Mouse (Mus musculus) adipocyte (in vitro differentiated cells): ENCODE results near the gene Slit1.

Experiments used
- DNase-seq: peaks from one replicate; pipeline ENCODE4 v3.0.0-alpha.2; 2016; ENCODE audit warnings: low spot score

Gene Slit1

DNA sequence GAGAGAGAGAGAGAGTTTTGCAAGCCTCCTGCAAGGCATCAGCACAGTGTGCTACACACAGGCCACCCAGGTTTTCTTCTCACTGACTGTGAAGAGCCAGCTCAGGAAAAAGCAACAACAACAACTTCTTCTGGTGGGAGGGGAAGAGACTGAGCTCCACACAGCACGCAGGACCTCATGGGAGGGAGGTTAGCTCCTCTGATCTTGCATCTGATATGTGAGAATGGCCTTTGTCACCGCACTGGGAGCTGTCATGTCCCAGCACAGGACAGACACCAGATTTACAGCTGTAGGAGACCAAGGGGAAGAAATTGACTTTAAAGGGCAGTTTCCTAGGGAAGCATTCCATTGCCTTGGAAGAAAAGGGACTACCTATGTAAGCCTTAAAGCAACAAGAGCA is 20.1 kb downstream of the Slit1 start:
- DNase-seq, result no peak

DNA sequence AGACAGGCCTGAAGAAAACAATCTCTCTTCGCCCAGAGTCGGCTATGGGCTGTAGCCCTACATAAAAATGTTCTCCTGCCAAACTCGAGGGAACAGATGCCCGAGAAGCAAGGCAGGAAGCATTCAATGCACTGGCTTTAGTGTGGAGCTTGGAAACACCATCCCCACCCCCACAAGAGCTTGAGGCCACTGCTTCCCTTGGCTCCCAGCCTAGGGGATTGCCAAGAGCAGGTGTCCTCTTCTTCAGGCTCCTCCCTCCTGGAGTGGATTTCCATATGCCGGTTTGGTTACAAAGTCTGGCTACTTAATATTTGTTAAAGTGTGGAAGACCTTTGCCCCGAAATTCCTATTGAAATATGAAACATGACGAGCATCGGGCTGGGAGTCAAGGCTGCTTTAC is 24.0 kb downstream of the Slit1 start:
- DNase-seq, result no peak

DNA sequence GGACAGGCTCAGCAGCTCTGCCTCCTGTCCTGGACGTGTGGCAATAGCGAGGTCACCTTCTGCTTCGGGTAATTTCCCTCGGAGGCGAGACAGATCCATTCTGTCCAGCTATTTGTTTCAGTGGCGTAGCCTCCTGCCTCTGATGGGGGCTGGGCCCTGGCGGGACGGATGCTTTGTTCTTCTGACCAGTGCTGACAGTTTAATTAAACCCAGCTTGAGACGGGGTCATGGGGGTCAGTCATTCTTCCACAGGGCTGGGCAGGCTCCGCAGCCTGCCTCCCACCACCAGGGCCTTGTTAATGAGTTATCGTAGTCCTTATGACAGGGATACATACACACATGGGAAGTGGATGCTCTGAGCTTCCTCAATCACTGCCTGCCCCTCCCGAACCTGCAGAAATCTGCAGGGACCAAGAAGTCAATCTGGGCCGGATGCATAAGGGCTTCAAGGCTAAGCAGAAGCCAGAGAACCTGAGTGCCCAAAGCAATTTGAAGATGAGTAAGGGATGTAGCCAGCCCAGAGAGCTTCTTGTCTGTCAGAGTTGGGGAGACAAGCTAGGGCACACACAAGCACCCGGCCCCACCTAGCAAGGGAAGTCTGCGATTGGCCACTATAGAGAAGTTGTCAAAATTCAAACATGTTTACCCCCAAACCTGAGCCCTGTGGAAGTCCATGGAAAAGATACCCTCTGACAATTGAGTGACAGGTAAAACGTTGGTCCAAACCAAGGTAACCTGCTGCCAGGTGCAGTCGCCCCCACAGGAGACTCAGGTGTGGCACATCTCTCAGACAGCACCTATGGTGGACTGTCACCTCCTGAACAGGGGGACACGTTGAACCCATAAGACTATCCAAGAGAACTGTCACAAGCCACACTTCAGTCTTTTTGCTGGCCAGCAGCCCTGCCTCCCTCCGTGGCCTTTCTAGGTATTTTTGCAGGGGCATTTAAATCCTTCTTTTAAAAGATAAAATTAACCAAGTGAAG is 26.9 kb downstream of the Slit1 start:
- DNase-seq, result no peak

DNA sequence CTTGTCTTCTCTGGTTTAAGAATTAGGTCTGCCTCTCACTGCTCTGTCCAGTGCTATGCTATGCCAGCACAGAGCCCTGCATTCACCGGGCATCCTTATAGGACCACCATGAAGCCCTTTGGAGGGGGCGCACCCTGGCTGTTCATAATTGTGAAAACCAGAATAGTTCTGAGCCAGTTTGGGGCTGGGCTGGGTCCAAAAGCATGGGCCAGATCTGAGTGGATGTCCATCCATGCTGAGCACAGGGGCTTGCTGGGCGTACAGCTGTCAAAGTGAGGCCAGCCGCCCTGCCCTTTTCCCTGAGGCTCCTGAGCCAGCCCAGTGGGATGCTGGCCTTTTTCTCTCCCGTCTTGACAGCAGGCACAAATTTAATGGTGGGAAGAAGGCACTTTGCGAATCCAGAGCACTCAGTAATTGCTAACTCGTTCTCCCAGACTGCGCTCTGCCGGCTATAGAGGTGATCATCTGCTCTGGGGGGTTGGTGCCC is 29.0 kb downstream of the Slit1 start:
- DNase-seq, result no peak

DNA sequence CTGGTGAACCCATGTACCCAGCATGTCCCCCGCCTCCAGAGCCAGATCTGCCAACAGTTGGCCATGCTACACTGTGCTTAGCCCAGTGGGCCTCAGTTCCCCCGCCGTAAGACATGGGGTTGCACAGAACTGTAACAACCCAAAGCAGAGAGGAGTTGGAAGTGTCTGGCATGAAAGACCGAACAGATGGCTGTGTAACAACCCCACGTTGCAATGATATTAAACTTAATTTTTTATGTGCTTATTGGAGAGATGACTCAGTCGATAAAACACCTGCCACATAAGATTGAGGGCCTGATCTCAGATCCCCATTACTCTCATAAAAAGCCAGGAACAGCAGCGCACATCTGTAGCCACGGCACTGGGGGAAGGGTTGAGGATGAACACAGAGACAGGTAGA is 30.6 kb downstream of the Slit1 start:
- no peak for DNase-seq

DNA sequence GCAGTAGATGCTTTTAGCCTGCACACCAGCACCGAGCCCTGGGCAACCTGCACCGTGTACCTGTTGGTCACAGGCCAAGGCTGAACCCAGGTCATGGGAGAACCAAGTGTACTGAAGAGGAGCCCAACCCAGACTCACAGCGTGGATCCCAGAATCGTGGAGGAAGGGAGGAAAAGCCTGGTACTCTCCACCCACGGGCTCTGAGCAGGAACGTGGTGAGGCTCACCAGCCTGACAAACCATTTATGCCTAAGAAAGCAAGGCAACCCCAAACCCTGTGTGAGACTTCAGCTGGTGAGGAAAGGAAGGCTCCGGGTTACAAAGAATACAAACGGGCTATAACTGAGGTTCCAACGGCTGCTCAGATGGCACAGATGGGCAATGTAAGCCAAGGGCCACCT is 31.8 kb downstream of the Slit1 start:
- DNase-seq, result no peak

DNA sequence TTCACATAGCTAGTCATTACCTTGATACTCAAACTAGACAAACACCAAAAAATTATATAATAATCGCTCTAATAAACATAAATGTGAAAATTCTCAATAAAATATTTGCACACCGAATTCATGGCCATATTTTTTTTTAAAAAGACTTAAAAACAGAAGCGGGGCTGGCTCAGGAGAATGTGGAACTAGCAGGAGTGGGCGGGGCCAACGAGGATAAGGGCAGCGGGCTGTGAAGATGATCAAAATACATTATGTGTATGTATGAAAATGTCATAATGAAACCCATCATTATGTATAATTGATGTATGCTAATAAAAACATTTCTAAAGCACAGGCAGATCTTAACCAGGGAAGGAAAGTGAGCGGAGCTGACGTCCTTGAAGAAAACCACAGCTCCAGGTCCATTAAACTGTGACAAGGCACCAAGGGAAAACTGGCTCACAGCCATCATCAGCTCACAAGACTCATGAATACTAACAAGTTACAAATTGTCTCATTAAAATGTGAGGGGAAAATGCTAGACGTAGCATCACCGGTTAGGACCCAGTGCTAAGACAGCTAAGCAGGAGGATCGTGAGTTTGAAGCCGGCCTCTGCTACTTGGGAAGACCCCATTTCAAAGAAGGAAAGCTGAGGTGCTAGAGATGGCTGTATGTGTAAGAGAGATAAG is 33.8 kb downstream of the Slit1 start:
- DNase-seq, result no peak

DNA sequence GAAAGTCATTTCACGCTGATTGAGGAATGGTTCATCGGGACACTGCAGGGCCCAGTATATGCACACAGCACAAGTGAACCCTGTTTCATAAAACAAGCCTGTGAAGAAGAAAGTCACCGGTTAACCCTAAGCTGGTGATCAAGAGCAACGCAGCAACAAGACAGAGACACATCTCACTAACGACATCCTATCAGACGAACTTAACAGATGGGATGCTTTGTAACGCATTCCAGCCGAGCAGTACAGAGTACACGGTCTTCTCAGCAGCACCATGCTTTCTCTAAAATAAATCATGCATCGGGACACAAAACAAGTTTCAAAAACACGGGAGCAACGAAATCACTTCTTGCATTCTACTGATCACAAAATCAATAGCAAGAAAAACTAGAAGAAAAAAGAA is 35.6 kb downstream of the Slit1 start:
- no peak for DNase-seq

DNA sequence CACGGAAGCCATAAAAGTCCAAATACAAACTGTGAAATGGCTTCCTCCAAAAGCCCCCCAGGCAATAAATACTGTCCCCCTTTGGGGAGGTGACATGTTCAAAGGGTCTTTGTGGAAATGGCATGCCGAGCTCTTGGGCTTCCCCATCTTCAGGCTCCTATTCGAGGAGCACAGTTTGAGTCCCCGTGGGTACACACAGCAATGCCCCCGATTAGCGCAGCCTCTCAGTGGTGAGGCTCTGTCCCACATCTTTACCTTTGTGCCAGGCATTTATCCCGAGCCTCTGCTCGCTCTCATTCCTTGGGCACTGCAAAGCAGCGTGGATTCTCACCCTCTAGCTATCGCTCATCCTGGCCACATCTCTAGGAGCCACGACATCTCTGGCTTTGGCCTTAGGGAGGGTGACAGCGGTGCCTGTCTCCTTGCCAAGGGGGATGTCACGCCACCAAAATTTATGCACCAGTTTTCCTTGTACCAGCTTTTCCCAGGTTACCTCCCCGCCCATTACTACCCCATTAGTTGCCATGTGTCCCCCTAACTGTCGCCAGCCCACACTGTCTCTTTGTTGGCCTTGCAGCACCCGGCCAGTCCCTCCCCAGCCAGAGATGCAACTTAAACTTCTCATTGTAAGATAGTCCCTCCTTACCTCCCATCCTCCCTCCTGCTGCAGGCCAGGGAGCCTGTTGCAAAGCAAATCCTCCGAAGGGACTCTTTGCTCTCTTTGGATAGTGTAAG is 37.2 kb downstream of the Slit1 start:
- DNase-seq, result no peak

DNA sequence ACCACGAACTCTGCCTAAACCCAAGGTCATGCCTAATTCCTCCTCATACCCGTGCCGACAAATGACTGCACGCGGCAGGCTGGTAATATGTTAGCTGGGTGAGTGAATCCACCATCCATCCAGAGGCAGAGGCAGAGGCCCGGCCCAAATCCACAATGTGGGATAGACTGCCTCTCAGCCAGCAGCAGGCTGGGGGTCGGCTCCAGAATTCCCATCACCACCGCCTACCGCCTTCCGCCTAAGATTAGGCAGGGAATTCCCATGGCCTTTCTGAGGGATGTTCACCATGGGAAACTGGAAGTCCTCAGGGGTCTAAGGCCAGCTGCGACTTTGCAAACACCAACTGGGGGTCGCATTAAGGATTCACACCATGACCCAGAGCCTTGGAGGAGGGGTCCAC is 38.0 kb downstream of the Slit1 start:
- no peak for DNase-seq

DNA sequence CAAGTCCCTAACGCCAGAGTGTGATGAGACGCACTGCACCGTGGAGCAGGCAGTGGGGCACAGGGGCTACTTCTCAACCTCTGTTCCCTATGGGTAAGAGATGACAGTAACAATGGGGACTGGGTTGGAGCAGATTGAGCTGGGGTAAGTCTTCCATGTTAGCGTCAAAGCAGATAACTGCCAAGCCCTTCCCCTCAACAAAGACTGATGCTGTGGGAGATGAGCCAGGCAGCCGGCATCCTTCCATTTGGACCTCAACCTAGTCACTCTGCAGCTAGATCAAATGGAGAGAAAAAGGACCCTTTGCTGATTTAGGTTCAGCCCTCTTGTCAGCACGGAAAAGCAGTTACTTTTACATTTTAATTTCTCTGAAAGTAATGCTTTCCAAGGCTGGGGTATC is 40.8 kb downstream of the Slit1 start:
- DNase-seq, result no peak

DNA sequence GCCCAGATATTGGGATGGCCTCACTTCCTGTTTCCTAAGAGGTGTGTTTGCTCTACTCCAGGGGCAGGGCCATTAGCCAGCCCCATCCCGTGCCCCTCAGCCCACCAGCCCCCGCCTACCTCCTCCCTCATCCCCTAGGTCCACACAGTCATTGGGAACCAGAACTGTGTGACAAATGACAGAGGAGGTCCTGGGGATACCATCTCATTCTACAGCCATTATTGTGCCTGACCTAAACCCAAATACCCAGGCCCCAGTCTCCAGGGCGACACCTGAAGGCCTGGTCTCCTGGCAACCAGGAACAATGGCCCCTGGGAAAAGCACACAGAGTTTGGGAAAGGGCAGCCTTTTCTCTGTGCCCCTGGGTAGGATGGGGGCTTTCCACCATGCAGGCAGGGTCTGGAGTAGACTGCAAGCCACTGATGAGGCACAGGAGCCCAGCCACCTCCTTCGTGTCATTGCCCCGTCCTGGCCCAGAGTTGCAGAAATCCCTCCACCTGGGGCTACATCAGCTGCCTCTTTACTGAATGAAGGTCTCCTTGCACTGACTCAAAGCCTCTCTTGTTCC is 44.5 kb downstream of the Slit1 start:
- DNase-seq, result no peak

DNA sequence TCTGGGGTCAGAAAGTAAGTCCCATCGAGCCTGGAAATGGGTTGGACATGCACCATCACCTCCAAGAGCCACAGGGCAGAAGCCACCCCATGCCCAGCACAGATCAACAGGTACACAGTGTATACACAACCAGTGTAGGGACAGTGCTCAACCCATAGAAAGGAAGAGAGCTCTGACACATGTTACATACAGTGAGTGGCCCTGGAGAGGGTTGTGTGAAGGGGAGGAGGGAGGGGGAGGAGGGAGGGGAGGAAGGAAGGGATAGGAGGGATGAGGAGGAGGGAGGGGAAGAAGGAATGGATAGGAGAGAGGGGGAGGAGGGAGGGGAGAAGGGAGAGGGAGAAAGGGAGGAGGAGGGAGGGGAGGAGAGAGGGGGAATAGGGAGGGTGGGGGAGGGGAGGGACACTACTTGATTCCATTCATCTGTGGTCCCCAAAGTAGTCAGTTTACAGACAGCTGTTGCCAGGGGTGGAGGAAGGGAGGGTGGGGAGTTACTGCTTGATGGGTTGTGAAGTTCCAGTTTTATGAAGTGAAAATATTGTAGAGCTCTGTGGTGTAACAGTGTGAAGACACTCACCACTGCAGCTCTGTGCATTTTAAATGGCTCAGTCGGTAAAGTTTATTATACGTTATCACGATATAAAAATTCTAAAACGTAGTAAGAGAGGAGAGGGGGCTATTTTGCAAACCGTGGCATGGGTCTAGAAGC is 45.5 kb downstream of the Slit1 start:
- no peak for DNase-seq

DNA sequence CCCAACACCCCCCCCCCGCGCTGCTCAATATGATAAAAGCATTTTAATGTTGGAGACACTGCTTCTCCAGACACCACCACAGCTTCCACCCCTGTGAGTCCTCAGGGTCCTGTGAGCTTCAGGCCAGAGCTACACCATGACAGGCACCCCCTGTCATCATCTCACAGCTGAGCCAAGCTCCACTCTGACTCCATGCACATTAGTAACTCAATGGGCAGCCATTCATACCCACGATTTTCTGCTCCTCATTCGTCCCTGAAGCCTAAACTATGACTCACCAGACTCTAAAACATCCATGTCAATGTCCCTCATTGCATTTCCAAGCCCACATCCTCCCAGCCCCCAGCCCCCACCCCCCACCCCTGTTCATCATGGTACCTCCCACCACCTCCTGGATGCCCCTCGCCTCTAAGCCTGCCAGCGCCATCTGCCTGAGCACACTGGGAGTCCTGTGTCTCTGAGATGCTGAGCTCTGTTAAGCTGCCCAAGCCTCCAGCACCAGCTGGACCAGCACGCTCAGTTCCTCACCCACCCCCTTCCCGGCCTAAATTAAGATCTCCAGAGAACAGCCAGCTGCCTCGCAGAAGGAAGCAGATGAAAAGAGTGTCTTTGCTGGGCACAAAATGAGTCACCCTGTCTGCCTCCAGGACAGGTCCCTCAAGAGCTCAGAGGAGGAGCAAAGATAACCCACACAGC is 46.2 kb downstream of the Slit1 start:
- DNase-seq, result no peak

DNA sequence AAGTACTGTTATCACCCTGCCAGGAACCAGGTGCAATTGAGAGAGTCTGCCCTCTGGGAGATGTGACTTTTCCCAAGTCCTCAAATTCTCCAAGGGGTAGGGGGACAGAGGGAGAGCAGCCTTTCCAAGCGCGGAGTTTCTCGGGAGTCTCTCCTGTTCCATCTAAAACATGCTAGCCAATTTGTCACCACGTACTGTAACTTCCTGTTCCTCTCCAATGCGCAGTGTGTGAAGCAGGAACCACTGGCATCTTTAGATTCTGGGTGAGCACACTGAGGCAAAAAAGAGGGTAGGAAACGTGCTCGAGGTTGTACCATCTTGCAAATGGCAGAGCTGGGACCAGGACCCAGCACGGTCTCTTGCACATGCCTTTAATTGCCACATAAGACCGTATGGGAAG is 47.0 kb downstream of the Slit1 start:
- no peak for DNase-seq

DNA sequence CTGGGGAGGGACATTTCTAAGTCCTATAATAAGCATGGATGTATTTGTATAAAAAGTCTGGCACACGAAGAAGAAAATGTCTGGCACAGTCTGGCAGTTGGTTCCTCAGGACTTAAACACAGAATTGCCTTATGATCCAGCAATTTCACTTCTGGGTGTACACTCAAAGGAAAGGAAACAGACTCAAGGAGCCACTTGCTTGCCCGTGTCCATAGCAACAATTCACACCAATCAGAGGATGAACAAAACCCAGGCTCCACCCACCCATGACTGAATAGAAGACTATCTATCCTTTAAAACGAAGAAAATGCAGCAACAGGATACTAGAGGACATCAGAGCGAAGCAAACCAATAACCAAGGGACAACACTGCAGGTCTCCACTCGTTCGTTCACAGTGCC is 48.4 kb downstream of the Slit1 start:
- no peak for DNase-seq

DNA sequence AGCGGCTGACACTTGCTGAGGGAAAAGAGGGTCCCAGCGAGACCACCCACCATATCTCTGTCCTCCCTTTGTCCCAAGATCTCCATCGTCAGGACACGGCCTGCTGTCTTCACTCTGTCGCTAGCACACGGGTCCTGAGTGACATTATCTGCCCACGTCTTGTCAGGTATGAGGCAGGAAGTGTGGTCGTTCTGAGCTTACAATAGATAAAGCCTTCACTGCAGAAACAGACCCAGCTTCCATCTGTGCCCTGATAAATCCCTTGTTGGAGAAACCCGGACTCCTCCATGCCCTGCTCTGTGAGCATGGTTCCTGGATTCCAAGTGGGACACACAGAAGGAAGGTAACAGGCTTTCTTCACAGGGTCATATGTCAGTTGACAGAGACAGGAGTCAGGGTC is 48.9 kb downstream of the Slit1 start:
- no peak for DNase-seq

DNA sequence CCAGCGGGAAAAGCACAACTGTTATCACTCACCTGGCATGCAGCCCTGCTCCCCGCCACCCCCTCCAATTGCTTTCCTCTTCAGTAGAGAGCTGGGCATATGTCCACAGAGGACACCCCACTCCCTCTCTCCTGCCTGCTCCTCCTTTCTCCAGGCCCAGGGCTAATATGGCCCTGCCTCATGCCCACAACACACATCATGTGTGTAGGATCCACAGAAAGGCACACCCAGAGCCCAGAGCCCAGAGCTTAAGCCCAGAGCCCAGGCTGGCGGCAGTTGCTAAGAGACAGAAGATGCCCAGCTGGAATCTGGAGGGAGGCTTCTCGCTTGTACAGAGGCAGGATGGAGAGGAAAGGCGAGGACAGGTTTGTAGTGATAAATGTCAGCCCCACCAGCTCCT is 49.7 kb downstream of the Slit1 start:
- no peak for DNase-seq

DNA sequence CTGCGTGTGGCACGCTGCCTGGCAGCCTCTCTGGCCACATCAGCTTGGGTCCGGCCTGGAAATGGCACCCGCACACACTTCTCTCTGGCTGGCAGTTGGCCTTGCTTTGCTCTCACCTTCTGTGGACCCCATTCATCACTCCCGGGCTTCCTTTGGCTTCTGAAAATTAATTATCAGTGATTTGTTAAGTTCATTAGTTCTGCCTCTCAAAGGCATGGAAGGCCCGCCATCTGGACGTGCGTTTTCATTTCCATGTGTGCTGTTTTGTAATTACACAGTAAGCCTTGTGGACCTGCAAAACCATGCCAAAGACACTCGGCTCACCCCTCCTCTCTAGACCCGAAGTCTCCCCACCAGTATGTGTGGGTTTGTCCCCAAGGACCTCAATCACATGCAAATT is 53.4 kb downstream of the Slit1 start:
- DNase-seq, result no peak

DNA sequence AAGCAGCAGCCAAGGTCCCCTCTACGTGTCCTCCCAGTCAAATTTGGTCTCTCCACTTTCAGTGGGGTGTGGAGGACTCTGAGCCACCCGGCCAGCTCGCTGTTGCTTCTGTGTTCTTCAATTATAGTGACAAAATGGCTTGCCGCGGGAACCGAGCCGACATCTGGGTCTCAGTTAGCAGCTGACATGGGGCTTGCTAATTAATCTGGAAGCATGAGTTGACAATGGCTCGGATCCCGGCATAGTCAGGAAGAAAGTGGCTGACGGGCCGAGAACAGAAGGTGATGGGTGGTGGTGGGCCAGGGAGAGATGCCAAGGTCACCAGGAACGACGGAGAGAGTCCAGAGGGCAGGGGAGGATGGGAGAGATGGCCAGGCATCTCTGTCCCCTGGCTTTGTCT is 55.2 kb downstream of the Slit1 start:
- no peak for DNase-seq

DNA sequence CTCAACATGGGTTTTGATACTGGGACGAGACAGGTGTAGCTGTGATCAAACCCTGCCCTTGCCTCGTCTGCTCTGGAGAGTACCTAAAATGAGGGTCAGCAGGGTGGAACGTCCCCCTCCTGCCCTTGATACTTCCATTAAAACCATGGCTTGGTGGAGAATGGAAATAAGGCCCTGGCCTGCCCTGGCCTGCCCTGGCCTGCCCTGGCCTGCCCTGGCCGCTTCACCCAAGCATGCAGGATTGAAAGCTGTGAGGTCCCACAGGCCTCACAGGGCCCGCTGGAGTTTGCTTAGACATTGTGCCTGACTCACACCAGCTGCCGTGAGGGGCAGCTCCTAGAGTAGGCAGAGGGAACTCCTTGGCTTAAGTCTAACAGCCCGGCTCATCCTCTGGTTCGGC is 55.6 kb downstream of the Slit1 start:
- no peak for DNase-seq
